Mouse (Mus musculus) kidney, embryonic 16.5 days (tissue): ENCODE measurements around the gene Abo. TPM values are rescaled to one million over a fixed set of nuclear protein-coding genes. Genes with fewer than 3 reads are reported as not detected.

Experiments used
- ATAC-seq: fragments of 200-750 bp; cut with Nextera tagmentation; 2 replicates; pipeline ENCODE4 v1.8.0; 2017; ENCODE audit warnings: moderate TSS enrichment; ENCODE audit not compliant: low FRiP score, low TSS enrichment
- H3K27ac ChIP-seq: fragments of 300-500 bp; sonication (generic); 2 replicates; pipeline ENCODE4 v1.5.1; 2014; ENCODE audit warnings: low read length
- H3K27me3 ChIP-seq: fragments of 300-500 bp; sonication (generic); 2 replicates; pipeline ENCODE4 v1.6.1; 2014; ENCODE audit warnings: low read length, control low read depth, mixed read lengths; ENCODE audit not compliant: insufficient read depth
- H3K36me3 ChIP-seq: fragments of 300-500 bp; sonication (generic); 2 replicates; pipeline ENCODE4 v1.6.1; 2014; ENCODE audit warnings: low read length, control low read depth, mixed read lengths; ENCODE audit not compliant: insufficient read depth
- H3K4me1 ChIP-seq: fragments of 300-500 bp; sonication (generic); 2 replicates; pipeline ENCODE4 v1.6.1; 2014; ENCODE audit warnings: low read length, control low read depth, mixed read lengths; ENCODE audit not compliant: insufficient read depth
- H3K4me2 ChIP-seq: fragments of 300-500 bp; sonication (generic); replicated peaks from 2 replicates; pipeline ENCODE4 v1.6.1; 2014; ENCODE audit warnings: low read depth, low read length
- H3K4me3 ChIP-seq: fragments of 300-500 bp; sonication (generic); 2 replicates; pipeline ENCODE4 v1.5.1; 2014; ENCODE audit warnings: mild to moderate bottlenecking, low read length
- H3K9ac ChIP-seq: fragments of 300-500 bp; sonication (generic); replicated peaks from 2 replicates; pipeline ENCODE4 v1.6.1; 2014; ENCODE audit warnings: low read length
- H3K9me3 ChIP-seq: fragments of 300-500 bp; sonication (generic); 2 replicates; pipeline ENCODE4 v1.6.1; 2016; ENCODE audit warnings: low read length, control low read depth
- WGBS: fragments of 180-500 bp; shearing (Covaris S2); extraction: QIAGEN DNeasy Blood & Tissue Kit; methylation state at CpG from one replicate; pipeline ENCODE4 v1.1.7; 2014; 5-methylcytosine and 5-hydroxymethylcytosine counted together
- polyA plus RNA-seq: library from polyadenylated mRNA; unstranded; fragments of >200 nt; fragmentation: Nextera tagmentation; extraction: Ambion mirVana; gene quantifications from 2 replicates; pipeline ENCODE4 v1.2.1, GENCODE M21; 2015

The Abo gene
- polyA plus RNA-seq, 1 experiment from 2014 or later: not detected

DNA sequence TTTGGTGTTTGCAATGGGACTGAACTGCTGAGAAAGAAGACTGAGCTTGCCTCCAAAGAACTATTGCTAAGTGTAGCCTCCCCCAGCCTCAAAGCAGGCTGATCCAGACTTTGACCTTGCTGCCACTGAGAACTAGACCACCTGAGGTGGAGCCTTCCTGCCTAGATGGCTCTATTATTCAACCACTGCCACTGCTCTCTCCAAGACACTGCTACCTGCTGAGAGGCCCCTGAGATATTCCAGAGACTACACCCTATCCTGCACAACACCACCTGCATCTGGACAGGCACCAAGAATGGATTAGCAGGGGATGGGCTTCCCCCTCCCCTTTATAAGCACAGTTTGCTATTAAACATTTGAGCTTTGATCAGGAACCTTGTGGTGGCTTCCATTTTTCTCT, 13.8 kb upstream of the Abo start:
- H3K27me3 ChIP-seq: no peaks in the 10 kb centered on the region
- no peak overlapping the region for H3K4me2 ChIP-seq
- no peak overlapping the region for H3K27ac ChIP-seq
- H3K4me1 ChIP-seq: no peaks in the 10 kb centered on the region
- no peak for ATAC-seq
- H3K36me3 ChIP-seq: no peaks in the 10 kb centered on the region
- 0 out of 2 replicates have a peak, but pooled peaks cover 8% of the 10 kb centered on the region for H3K9me3 ChIP-seq
- H3K4me3 ChIP-seq: no peak overlapping the region
- H3K9ac ChIP-seq: no peak overlapping the region

DNA sequence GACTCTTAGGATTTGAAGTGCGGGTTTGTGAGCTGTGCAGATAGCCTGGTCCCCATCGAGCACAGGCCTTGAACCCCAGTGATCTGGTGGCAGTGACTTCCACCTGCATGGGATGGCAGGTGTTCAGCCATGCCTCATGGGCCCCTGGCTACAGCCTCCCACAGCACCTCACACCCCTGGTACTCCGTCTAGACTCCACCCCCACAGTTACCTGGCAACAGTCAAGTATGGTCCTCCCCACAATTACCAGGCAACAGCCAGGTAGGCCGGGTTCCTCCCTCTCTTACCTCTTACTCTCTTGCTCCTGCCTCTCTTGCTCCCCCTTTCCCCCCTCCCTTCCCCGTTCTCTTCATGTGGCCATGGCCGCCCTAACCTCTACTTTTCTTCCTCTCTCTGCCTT, 5.9 kb upstream of the Abo start:
- no peak for ATAC-seq
- Histone ChIP-seq H3K27me3 (no peaks in the 10 kb centered on the region), H3K9ac (no peak overlapping the region), H3K9me3 (no peaks in the 10 kb centered on the region), H3K4me3 (no peak overlapping the region), H3K27ac (no peak overlapping the region), H3K4me2 (no peak overlapping the region), H3K4me1 (no peaks in the 10 kb centered on the region), H3K36me3 (no peaks in the 10 kb centered on the region)
- 57% methylated on average over 6 of the region's 6 CpGs for WGBS

GRCm38 (mm10) chr2:26862856-26863255, 1.9 kb downstream of the Abo start:
- ATAC-seq: no peak
- no peak overlapping the region for H3K9ac ChIP-seq
- no peaks in the 10 kb centered on the region for H3K27me3 ChIP-seq
- 79% methylated on average over 3 of the region's 3 CpGs for WGBS
- H3K36me3 ChIP-seq: no peaks in the 10 kb centered on the region
- H3K4me2 ChIP-seq: no peak overlapping the region
- no peak overlapping the region for H3K27ac ChIP-seq
- no peaks in the 10 kb centered on the region for H3K9me3 ChIP-seq
- H3K4me1 ChIP-seq: no peaks in the 10 kb centered on the region
- no peak overlapping the region for H3K4me3 ChIP-seq

GRCm38 (mm10) chr2:26847706-26848105, 17.1 kb downstream of the Abo start:
- ATAC-seq: no peak

DNA sequence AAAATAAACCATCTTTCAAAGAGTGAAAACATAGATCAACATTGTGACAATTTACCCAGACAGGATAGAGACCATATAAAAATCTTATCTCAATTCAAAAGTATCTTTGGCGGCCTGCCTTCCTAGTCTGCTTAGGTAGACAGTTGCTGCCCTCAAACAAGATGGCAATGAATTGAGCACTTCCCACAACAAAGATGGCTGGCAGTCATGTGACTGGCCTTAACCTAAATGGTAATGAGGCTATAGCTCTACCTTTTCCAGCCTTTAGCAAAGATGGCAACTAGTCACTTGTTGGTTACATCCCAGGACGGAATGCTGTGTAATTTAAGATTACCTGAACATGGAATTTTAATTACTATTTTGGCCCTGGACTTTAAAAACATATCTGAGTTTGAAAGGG, 32.3 kb downstream of the Abo start:
- Histone ChIP-seq H3K27me3 (no peaks in the 10 kb centered on the region), H3K27ac (no peak overlapping the region), H3K4me1 (no peaks in the 10 kb centered on the region), H3K36me3 (no peaks in the 10 kb centered on the region), H3K9ac (no peak overlapping the region), H3K4me2 (no peak overlapping the region), H3K4me3 (no peak overlapping the region), H3K9me3 (no peaks in the 10 kb centered on the region)
- ATAC-seq: no peak
- 89% methylated on average over 2 of the region's 2 CpGs for WGBS

More at GRCm38 (mm10) chr2:26847706-26848105, 17.1 kb downstream of the Abo start:
- no peak overlapping the region for H3K4me3 ChIP-seq
- H3K9ac ChIP-seq: no peak overlapping the region
- no peaks in the 10 kb centered on the region for H3K9me3 ChIP-seq
- no peak overlapping the region for H3K27ac ChIP-seq
- no peaks in the 10 kb centered on the region for H3K36me3 ChIP-seq
- no peak overlapping the region for H3K4me2 ChIP-seq
- 67% methylated on average over 2 of the region's 2 CpGs for WGBS
- no peaks in the 10 kb centered on the region for H3K27me3 ChIP-seq
- no peaks in the 10 kb centered on the region for H3K4me1 ChIP-seq

DNA sequence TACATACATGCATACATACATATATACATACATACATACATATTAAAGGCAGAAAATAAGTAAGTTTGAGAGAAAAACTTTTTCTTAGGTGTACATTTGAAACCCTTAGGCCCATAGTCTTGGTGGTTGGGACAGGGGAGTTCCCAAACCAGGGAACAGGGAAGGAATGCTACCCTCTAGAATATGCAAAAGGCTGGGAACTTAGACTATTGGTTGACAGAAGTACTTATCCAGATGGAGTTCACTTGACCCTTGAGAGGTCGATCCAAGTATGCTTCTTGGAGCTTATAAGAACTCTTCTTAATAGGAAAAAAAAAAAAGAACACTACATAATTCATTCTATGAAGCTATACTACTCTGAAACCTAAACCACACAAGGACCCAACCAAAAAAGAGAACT, 36.7 kb downstream of the Abo start:
- WGBS: 79% methylated on average over 1 of the region's 1 CpGs
- Histone ChIP-seq H3K9ac (no peak overlapping the region), H3K36me3 (no peaks in the 10 kb centered on the region), H3K4me3 (no peak overlapping the region), H3K4me2 (no peak overlapping the region), H3K4me1 (no peaks in the 10 kb centered on the region), H3K27ac (no peak overlapping the region), H3K27me3 (no peaks in the 10 kb centered on the region), H3K9me3 (no peaks in the 10 kb centered on the region)
- no peak for ATAC-seq

GRCm38 (mm10) chr2:26827261-26827975, 37.4 kb downstream of the Abo start:
- H3K4me2 ChIP-seq: no peak overlapping the region
- no peaks in the 10 kb centered on the region for H3K36me3 ChIP-seq
- H3K27me3 ChIP-seq: no peaks in the 10 kb centered on the region
- WGBS: 93% methylated on average over 1 of the region's 1 CpGs
- no peak overlapping the region for H3K9ac ChIP-seq
- H3K4me1 ChIP-seq: no peaks in the 10 kb centered on the region
- H3K27ac ChIP-seq: no peak overlapping the region
- H3K9me3 ChIP-seq: no peaks in the 10 kb centered on the region
- no peak overlapping the region for H3K4me3 ChIP-seq
- no peak for ATAC-seq

Other genes with a start within 250 kb of the Abo start
- 39.3 and 40.3 TPM in 2 replicates for gene Fam69b, start 236.5 kb downstream of the Abo start, polyA plus RNA-seq
- gene Lcn4, start 193.7 kb downstream of the Abo start, polyA plus RNA-seq: not detected in 2 replicates
- 34.2 and 34.7 TPM in 2 replicates for gene Surf6, start 37.9 kb upstream of the Abo start, polyA plus RNA-seq
- 62.6 and 62.9 TPM in 2 replicates for gene Med22, start 45.7 kb upstream of the Abo start, polyA plus RNA-seq
- gene Rpl7a, start 45.8 kb upstream of the Abo start, polyA plus RNA-seq: 574 and 624 TPM in 2 replicates
- 46.6 and 52.2 TPM in 2 replicates for gene Surf2, start 51.4 kb upstream of the Abo start, polyA plus RNA-seq
- gene Surf1, start 51.6 kb upstream of the Abo start, polyA plus RNA-seq: 61.0 and 63.9 TPM in 2 replicates
- 240 and 248 TPM in 2 replicates for gene Surf4, start 68.9 kb upstream of the Abo start, polyA plus RNA-seq
- gene Stkld1, start 69.1 kb upstream of the Abo start, polyA plus RNA-seq: 0.07 and 0.10 TPM in 2 replicates
- gene Rexo4, start 99.4 kb upstream of the Abo start, polyA plus RNA-seq: 51.6 and 52.6 TPM in 2 replicates
- not detected in 2 replicates for gene Adamts13, start 108.4 kb upstream of the Abo start, polyA plus RNA-seq
- 70.2 and 70.3 TPM in 2 replicates for gene Cacfd1, start 144.9 kb upstream of the Abo start, polyA plus RNA-seq
- 0.33 and 0.84 TPM in 2 replicates for gene Slc2a6, start 163.0 kb upstream of the Abo start, polyA plus RNA-seq
- gene Mymk, start 207.2 kb upstream of the Abo start, polyA plus RNA-seq: 1.5 and 1.6 TPM in 2 replicates
- 1.6 and 2.0 TPM in 2 replicates for gene Adamtsl2, start 214.4 kb upstream of the Abo start, polyA plus RNA-seq